Mouse (Mus musculus): ENCODE measurements around the gene Antxr1. TPM values are rescaled to one million over a fixed set of nuclear protein-coding genes. Genes with fewer than 3 reads are reported as not detected.

Antxr1 gene
- polyA plus RNA-seq, 2 experiments = 0.27 to 0.75 TPM

DNA sequence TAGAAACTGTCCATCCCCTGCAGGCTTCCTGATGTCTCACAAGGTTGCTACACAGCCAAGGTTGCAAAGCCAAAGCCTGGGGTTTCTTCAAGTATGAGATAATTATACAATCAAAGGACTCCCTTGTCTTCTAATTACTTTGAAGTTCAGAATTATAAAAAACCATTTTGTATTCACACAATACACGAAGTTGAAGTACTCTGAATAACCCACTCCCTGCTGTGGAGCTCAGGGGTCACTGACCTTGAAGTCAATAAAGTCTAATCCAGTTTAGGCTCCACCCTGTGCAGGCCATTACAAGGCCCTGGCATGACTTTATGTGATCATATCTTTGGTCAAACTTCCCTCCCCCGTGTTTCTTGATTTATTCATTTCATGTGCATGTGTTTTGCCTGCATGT is 73.0 kb downstream of the Antxr1 start:
- Histone ChIP-seq H3K27ac (no peak overlapping the region), H3K27me3 (ENCODE audit: control insufficient read depth, insufficient read depth, low read length) (no peaks in the 10 kb centered on the region), H3K4me2 (ENCODE audit: low read depth) (no peak overlapping the region), H3K4me1 (replicated peaks; ENCODE audit: control insufficient read depth in 2 of 2, insufficient read depth in 2 of 2, low read length in 1 of 2) (no peaks in the 10 kb centered on the region; a peak in 1 of 4 replicates), H3K9me3 (ENCODE audit: control insufficient read depth, low read length) (no peaks in the 10 kb centered on the region), H3K36me3 (replicated peaks; ENCODE audit: control insufficient read depth, insufficient read depth, low read depth) (no peaks in the 10 kb centered on the region), H3K9ac (replicated peaks) (no peak overlapping the region), H3K4me3 (ENCODE audit: insufficient read depth in 1 of 2, low read depth in 2 of 2, low read length in 2 of 2) (no peak overlapping the region)
- DNase-seq (ENCODE audit: low read depth in 3 of 3, low spot score in 3 of 3) = no peak
- TF ChIP-seq CTCF (IDR thresholded peaks at IDR 0.05; ENCODE audit: low read depth) = no peak
- no peak for TF ChIP-seq EP300 (IDR thresholded peaks at IDR 0.05; ENCODE audit: low read depth)
- ATAC-seq (ENCODE audit: insufficient read depth) = no peak
- WGBS (ENCODE audit: insufficient replicate concordance) = 41% methylated on average over 2 of the region's 2 CpGs

DNA sequence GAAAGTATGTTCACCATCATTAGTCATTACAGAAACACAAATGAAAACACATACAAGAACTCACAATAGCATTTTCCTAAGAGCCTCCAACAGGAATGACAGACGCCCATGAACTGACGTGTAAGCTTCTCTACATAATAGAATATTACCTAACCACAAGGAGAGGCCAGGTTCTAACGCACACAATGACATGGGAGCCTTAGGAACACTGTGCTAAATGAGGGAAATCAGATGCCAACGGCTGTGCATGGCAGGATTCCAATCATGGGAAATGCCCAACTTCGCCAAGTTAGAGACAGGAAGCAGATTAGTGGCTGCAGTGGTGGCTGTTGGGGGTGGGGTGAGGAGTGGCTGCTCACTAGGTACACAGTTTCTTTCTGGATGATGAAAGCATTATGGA is 76.6 kb downstream of the Antxr1 start:
- no peak overlapping the region for H3K27ac ChIP-seq

DNA sequence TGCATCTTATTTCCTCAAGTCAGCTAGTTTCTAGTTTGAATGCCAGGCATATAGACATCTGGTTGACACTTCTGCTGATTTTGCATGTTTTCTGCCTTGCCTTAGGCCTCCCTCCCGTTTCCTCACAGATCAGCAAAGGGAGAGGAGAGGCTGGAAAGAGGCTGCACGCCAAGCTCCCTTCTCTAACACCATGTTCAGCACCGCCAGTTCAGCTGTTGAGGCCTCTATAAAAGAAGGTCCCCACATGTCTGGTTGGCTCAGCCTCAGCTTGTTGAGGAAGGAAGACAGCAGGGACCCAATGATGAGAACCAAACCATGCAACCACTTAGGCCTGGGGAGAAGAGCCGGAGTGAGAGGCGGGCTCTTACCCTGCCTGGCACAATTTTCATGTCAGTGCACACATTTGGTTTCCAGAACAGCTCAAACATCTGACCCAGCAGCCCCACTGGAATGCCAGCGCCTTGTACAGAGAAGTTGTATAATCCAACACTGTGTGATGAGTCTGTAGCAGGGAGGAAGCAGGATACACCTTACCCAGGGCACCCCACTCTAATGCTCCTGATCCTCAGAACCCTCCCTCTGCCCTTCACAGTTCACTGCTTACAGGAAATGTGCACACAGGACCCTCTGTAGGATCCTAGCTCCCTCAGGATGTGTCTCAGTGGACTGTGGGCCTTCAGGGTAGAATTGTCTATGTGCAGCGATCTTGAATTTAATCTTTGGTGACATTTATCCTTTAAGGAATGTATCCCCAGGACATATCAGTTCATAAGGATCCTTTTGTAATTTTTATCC is 77.4 kb downstream of the Antxr1 start:
- DNase-seq (ENCODE audit: low read depth in 3 of 3, low spot score in 3 of 3) (no peak), ATAC-seq (ENCODE audit: insufficient read depth) (no peak)
- Histone ChIP-seq H3K36me3 (replicated peaks; ENCODE audit: control insufficient read depth, insufficient read depth, low read depth) (no peaks in the 10 kb centered on the region), H3K4me1 (replicated peaks; ENCODE audit: control insufficient read depth in 2 of 2, insufficient read depth in 2 of 2, low read length in 1 of 2) (no peaks in the 10 kb centered on the region; a peak in 1 of 4 replicates), H3K4me3 (ENCODE audit: insufficient read depth in 1 of 2, low read depth in 2 of 2, low read length in 2 of 2) (no peak overlapping the region), H3K27me3 (ENCODE audit: control insufficient read depth, insufficient read depth, low read length) (no peaks in the 10 kb centered on the region), H3K9me3 (ENCODE audit: control insufficient read depth, low read length) (no peaks in the 10 kb centered on the region), H3K4me2 (ENCODE audit: low read depth) (no peak overlapping the region), H3K27ac (no peak overlapping the region), H3K9ac (replicated peaks) (no peak overlapping the region)
- 59% methylated on average over 7 of the region's 7 CpGs for WGBS (ENCODE audit: insufficient replicate concordance)
- no peak for TF ChIP-seq CTCF (IDR thresholded peaks at IDR 0.05; ENCODE audit: low read depth)
- TF ChIP-seq EP300 (IDR thresholded peaks at IDR 0.05; ENCODE audit: low read depth) = no peak

More for the DNA sequence above, 76.6 kb downstream of the Antxr1 start:
- no peak overlapping the region for H3K4me3 ChIP-seq (ENCODE audit: insufficient read depth in 1 of 2, low read depth in 2 of 2, low read length in 2 of 2)
- no peaks in the 10 kb centered on the region; a peak in 1 of 4 replicates for H3K4me1 ChIP-seq (replicated peaks; ENCODE audit: control insufficient read depth in 2 of 2, insufficient read depth in 2 of 2, low read length in 1 of 2)
- DNase-seq (ENCODE audit: low read depth in 3 of 3, low spot score in 3 of 3) = no peak
- WGBS (ENCODE audit: insufficient replicate concordance) = 43% methylated on average over 5 of the region's 5 CpGs
- H3K9ac ChIP-seq (replicated peaks) = no peak overlapping the region
- H3K9me3 ChIP-seq (ENCODE audit: control insufficient read depth, low read length) = no peaks in the 10 kb centered on the region
- H3K4me2 ChIP-seq (ENCODE audit: low read depth) = no peak overlapping the region
- TF ChIP-seq EP300 (IDR thresholded peaks at IDR 0.05; ENCODE audit: low read depth) (no peak), CTCF (IDR thresholded peaks at IDR 0.05; ENCODE audit: low read depth) (no peak)
- H3K27me3 ChIP-seq (ENCODE audit: control insufficient read depth, insufficient read depth, low read length) = no peaks in the 10 kb centered on the region
- H3K36me3 ChIP-seq (replicated peaks; ENCODE audit: control insufficient read depth, insufficient read depth, low read depth) = no peaks in the 10 kb centered on the region
- no peak for ATAC-seq (ENCODE audit: insufficient read depth)

DNA sequence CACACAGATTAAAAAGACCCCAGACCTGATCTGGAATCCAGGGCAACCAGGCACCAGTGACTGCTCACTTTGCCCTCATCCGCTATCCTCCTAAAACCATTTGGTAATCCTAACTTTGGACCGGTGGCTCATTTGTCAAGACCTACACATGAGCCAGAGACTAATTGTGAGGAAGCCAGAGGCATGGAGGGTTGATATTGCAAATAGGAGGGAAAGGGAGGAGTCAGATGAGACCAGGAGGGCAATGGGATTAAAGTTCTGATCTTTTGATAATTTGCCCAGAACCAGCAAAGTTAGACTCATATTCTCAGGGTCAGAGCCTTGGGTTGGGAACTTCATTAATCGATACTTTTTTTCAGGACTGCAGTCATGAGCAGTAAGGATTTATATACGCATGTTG is 78.2 kb downstream of the Antxr1 start:
- TF ChIP-seq CTCF (IDR thresholded peaks at IDR 0.05; ENCODE audit: low read depth) = no peak
- TF ChIP-seq EP300 (IDR thresholded peaks at IDR 0.05; ENCODE audit: low read depth) = no peak
- DNase-seq (ENCODE audit: low read depth in 3 of 3, low spot score in 3 of 3) (no peak), ATAC-seq (ENCODE audit: insufficient read depth) (no peak)
- WGBS (ENCODE audit: insufficient replicate concordance) = 73% methylated on average over 4 of the region's 4 CpGs
- Histone ChIP-seq H3K9me3 (ENCODE audit: control insufficient read depth, low read length) (no peaks in the 10 kb centered on the region), H3K27ac (no peak overlapping the region), H3K4me2 (ENCODE audit: low read depth) (no peak overlapping the region), H3K4me3 (ENCODE audit: insufficient read depth in 1 of 2, low read depth in 2 of 2, low read length in 2 of 2) (no peak overlapping the region), H3K4me1 (replicated peaks; ENCODE audit: control insufficient read depth in 2 of 2, insufficient read depth in 2 of 2, low read length in 1 of 2) (no peaks in the 10 kb centered on the region; a peak in 1 of 4 replicates), H3K9ac (replicated peaks) (no peak overlapping the region), H3K36me3 (replicated peaks; ENCODE audit: control insufficient read depth, insufficient read depth, low read depth) (no peaks in the 10 kb centered on the region), H3K27me3 (ENCODE audit: control insufficient read depth, insufficient read depth, low read length) (no peaks in the 10 kb centered on the region)

DNA sequence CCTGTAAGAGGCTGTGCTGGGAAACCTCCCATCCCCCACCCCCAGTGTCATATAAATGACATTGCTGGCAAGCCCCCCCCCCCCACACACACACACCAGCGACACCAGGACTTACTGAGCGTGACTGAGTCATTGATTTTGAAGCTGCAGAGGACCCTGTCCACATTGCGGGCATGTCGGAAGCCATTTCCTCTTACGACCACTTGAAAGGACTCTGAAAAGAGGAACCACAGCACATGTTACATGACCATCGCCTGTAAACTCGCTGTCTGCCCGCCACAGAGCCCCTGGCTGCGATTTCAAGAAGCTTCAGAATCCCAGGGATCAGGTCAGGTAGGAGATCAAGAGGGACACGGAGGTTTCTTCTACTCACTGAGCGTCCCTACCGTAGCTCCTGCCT is 80.0 kb downstream of the Antxr1 start:
- Histone ChIP-seq H3K27me3 (ENCODE audit: control insufficient read depth, insufficient read depth, low read length) (no peaks in the 10 kb centered on the region), H3K36me3 (replicated peaks; ENCODE audit: control insufficient read depth, insufficient read depth, low read depth) (no peaks in the 10 kb centered on the region), H3K9me3 (ENCODE audit: control insufficient read depth, low read length) (no peaks in the 10 kb centered on the region), H3K27ac (no peak overlapping the region), H3K4me3 (ENCODE audit: insufficient read depth in 1 of 2, low read depth in 2 of 2, low read length in 2 of 2) (no peak overlapping the region), H3K4me1 (replicated peaks; ENCODE audit: control insufficient read depth in 2 of 2, insufficient read depth in 2 of 2, low read length in 1 of 2) (no peaks in the 10 kb centered on the region; a peak in 1 of 4 replicates), H3K9ac (replicated peaks) (no peak overlapping the region), H3K4me2 (ENCODE audit: low read depth) (no peak overlapping the region)
- no peak for TF ChIP-seq CTCF (IDR thresholded peaks at IDR 0.05; ENCODE audit: low read depth)
- no peak for TF ChIP-seq EP300 (IDR thresholded peaks at IDR 0.05; ENCODE audit: low read depth)
- 25% methylated on average over 12 of the region's 12 CpGs for WGBS (ENCODE audit: insufficient replicate concordance)
- ATAC-seq (ENCODE audit: insufficient read depth) (no peak), DNase-seq (ENCODE audit: low read depth in 3 of 3, low spot score in 3 of 3) (peak in 1 of 3 experiments; percentile 13)

Data from liver, embryonic 14.5 days (tissue).